In the genomic region with DNA sequence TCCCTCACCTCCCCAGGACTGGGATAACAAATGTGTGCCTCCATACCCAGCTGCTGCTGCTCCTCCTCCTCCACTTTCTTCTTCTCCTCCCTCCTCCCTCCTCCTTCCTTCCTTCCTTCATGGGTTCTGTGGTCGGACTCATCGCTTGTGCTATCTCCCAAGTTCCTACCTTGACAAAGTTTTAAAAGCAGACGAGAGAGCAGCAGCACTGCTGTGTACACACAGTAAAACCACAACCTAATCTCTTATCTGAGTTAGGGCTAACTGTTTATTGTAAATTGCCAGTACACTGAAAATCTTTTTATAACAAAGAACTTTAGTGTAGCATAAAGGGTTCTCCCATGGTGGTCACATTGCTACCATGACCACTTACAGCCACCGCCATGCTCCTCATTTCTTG, we compare ENCODE assay signal across 31 mouse cellular contexts. TPM values are rescaled to one million over a fixed set of nuclear protein-coding genes. Genes with fewer than 3 reads are reported as not detected.
DNase-seq lines count a peak whose midpoint lies in the region; ATAC-seq lines count a peak whose summit lies in the region.
"Had no signal": no experiment of that assay in that cellular context is flagged by ENCODE, and none has a peak within 500 bp of the region (broad histone marks: within the 10 kb centered on the region; RNA-seq: fewer than 3 reads in every experiment).

No protein-coding gene starts in this region.

- H3K4me2 ChIP-seq in liver, embryonic 11.5 days, result peak overlapping the region; percentile 9
- H3K4me2 ChIP-seq in liver, embryonic 16.5 days (ENCODE audit: low read depth, low read length), result peak overlapping the region; percentile 24
- H3K4me2 ChIP-seq in intestine, embryonic 15.5 days (replicated peaks), result no peak overlapping the region
- H3K4me2 ChIP-seq: forebrain, embryonic 13.5 days; heart, embryonic 15.5 days; hindbrain, embryonic 15.5 days; limb, embryonic 15.5 days; midbrain, embryonic 12.5 days; neural tube, embryonic 13.5 days had no signal

- peaks cover 25% of the 10 kb centered on the region for H3K4me1 ChIP-seq in liver, embryonic 11.5 days (replicated peaks; ENCODE audit: control insufficient read depth, insufficient read depth, low read length)
- peaks cover 24% of the 10 kb centered on the region for H3K4me1 ChIP-seq in embryonic facial prominence, embryonic 10.5 days
- H3K4me1 ChIP-seq in liver, embryonic 16.5 days (ENCODE audit: control insufficient read depth, low read depth, low read length), result peaks cover 37% of the 10 kb centered on the region
- 0 out of 2 replicates have a peak, but pooled peaks cover 8% of the 10 kb centered on the region for H3K4me1 ChIP-seq in intestine, embryonic 15.5 days (replicated peaks)
- H3K4me1 ChIP-seq: forebrain, embryonic 13.5 days; limb, embryonic 10.5 days; midbrain, embryonic 12.5 days; neural tube, embryonic 13.5 days had no signal

- no peaks in the 10 kb centered on the region for H3K27me3 ChIP-seq in liver, embryonic 11.5 days (replicated peaks; ENCODE audit: control insufficient read depth, insufficient read depth, low read length)
- H3K27me3 ChIP-seq in embryonic facial prominence, embryonic 10.5 days (replicated peaks; ENCODE audit: low read depth, poor library complexity, severe bottlenecking), result no peaks in the 10 kb centered on the region
- H3K27me3 ChIP-seq in liver, embryonic 16.5 days (ENCODE audit: control insufficient read depth, insufficient read depth, low read depth, low read length), result no peaks in the 10 kb centered on the region
- no peaks in the 10 kb centered on the region for H3K27me3 ChIP-seq in intestine, embryonic 15.5 days (replicated peaks)
- H3K27me3 ChIP-seq: forebrain, embryonic 13.5 days; heart, embryonic 15.5 days; hindbrain, embryonic 15.5 days; limb, embryonic 15.5 days; midbrain, embryonic 12.5 days; neural tube, embryonic 13.5 days had no signal

- DNase-seq in liver, embryonic 11.5 days (ENCODE audit: low spot score), result no peak
- DNase-seq in liver, result no peak
- DNase-seq in CD4-positive helper T cell, adult 2 months (ENCODE audit: low read depth, low spot score), result peak; percentile 19
- DNase-seq in embryonic facial prominence, embryonic 10.5 days (ENCODE audit: low spot score), result no peak
- DNase-seq in heart, postnatal 25 days (ENCODE audit: low spot score), result no peak
- DNase-seq in layer of hippocampus, adult 8-10 months (ENCODE audit: low spot score in 2 of 2), result no peak
- DNase-seq: adrenal gland, postnatal 10 days; cerebellum, adult 9-10 months; cerebellum, postnatal 36 days; gastrocnemius, postnatal 25 days; heart, adult 11 months; heart, postnatal 4 days; kidney, adult 18-20 months; kidney, postnatal 36 days; layer of hippocampus, adult 9-11 months; lung, postnatal 4 days; right cerebral cortex, postnatal 4 days; thymus, adult 18-20 months; thymus, postnatal 4 days had no signal

- no peak overlapping the region for H3K9ac ChIP-seq in liver, embryonic 11.5 days (ENCODE audit: low read depth, low read length)
- no peak overlapping the region; the same call in 1 of the 2 replicates for H3K9ac ChIP-seq in liver, embryonic 16.5 days (ENCODE audit: low read depth, low read length)
- H3K9ac ChIP-seq in intestine, embryonic 15.5 days, result no peak overlapping the region
- H3K9ac ChIP-seq: forebrain, embryonic 13.5 days; heart, embryonic 15.5 days; hindbrain, embryonic 15.5 days; limb, embryonic 15.5 days; midbrain, embryonic 12.5 days; neural tube, embryonic 13.5 days had no signal

- H3K27ac ChIP-seq in liver, embryonic 11.5 days (ENCODE audit: low read depth, low read length), result no peak overlapping the region
- H3K27ac ChIP-seq in embryonic facial prominence, embryonic 10.5 days (replicated peaks), result peak overlapping the region; percentile 36; the same call in 1 of the 2 replicates
- H3K27ac ChIP-seq in liver, embryonic 16.5 days (ENCODE audit: low read length), result peak overlapping the region; percentile 4; the same call in 1 of the 2 replicates
- H3K27ac ChIP-seq in intestine, embryonic 15.5 days, result no peak overlapping the region
- H3K27ac ChIP-seq: forebrain, embryonic 13.5 days; heart, embryonic 10.5 days; heart, embryonic 15.5 days; hindbrain, embryonic 15.5 days; limb, embryonic 10.5 days; limb, embryonic 15.5 days; midbrain, embryonic 12.5 days; neural tube, embryonic 13.5 days; stomach, postnatal 0 days had no signal

- no peaks in the 10 kb centered on the region for H3K36me3 ChIP-seq in liver, embryonic 11.5 days (ENCODE audit: control insufficient read depth, insufficient read depth, low read length)
- peaks cover 15% of the 10 kb centered on the region for H3K36me3 ChIP-seq in embryonic facial prominence, embryonic 10.5 days (replicated peaks)
- H3K36me3 ChIP-seq in liver, embryonic 16.5 days (ENCODE audit: control insufficient read depth, insufficient read depth), result peaks cover 20% of the 10 kb centered on the region
- no peaks in the 10 kb centered on the region for H3K36me3 ChIP-seq in intestine, embryonic 15.5 days
- H3K36me3 ChIP-seq: heart, embryonic 15.5 days had no signal

- peak; percentile 43; the same call in 1 of the 2 replicates for ATAC-seq in liver, embryonic 11.5 days (replicated peaks; ENCODE audit: low FRiP score)
- ATAC-seq in liver, embryonic 16.5 days (ENCODE audit: low read depth), result no peak; the same call in 1 of the 2 replicates
- no peak for ATAC-seq in intestine, embryonic 15.5 days
- ATAC-seq: forebrain, embryonic 13.5 days; inflammation-experienced regulatory T-cells, adult 6 months had no signal

- WGBS in liver, embryonic 11.5 days, result 45% methylated on average over 4 of the region's 4 CpGs
- WGBS in embryonic facial prominence, embryonic 10.5 days, result 93% methylated on average over 4 of the region's 4 CpGs
- WGBS in liver, embryonic 16.5 days (ENCODE audit: insufficient replicate concordance), result 29% methylated on average over 4 of the region's 4 CpGs
- 72% methylated on average over 4 of the region's 4 CpGs for WGBS in intestine, embryonic 15.5 days

- no peak overlapping the region for H3K4me3 ChIP-seq in liver, embryonic 11.5 days (ENCODE audit: low read depth, low read length)
- no peak overlapping the region for H3K4me3 ChIP-seq in embryonic facial prominence, embryonic 10.5 days
- no peak overlapping the region for H3K4me3 ChIP-seq in liver, embryonic 16.5 days (ENCODE audit: low read depth, low read length)
- no peak overlapping the region for H3K4me3 ChIP-seq in intestine, embryonic 15.5 days (replicated peaks)
- H3K4me3 ChIP-seq: forebrain, embryonic 13.5 days; heart, embryonic 10.5 days; heart, embryonic 15.5 days; hindbrain, embryonic 15.5 days; limb, embryonic 10.5 days; limb, embryonic 15.5 days; midbrain, embryonic 12.5 days; neural tube, embryonic 13.5 days had no signal

- no peaks in the 10 kb centered on the region for H3K9me3 ChIP-seq in liver, embryonic 11.5 days (ENCODE audit: control insufficient read depth, low read length)
- no peaks in the 10 kb centered on the region for H3K9me3 ChIP-seq in embryonic facial prominence, embryonic 10.5 days
- H3K9me3 ChIP-seq in liver, embryonic 16.5 days (replicated peaks; ENCODE audit: control insufficient read depth, low read length), result no peaks in the 10 kb centered on the region
- no peaks in the 10 kb centered on the region for H3K9me3 ChIP-seq in intestine, embryonic 15.5 days
- H3K9me3 ChIP-seq: forebrain, embryonic 13.5 days; heart, embryonic 10.5 days; heart, embryonic 15.5 days; hindbrain, embryonic 15.5 days; limb, embryonic 10.5 days; limb, embryonic 15.5 days; midbrain, embryonic 12.5 days; neural tube, embryonic 13.5 days had no signal

- intact Hi-C loops in heart, postnatal 25 days (cut with DNase I), result no loop called here

RNA-seq across cellular contexts. Expression of a gene that starts 31.6 kb away (rescaled TPM):
- polyA plus RNA-seq in liver, embryonic 11.5 days (2014; fragmentation: Nextera tagmentation; extraction: Ambion mirVana), result 38.1 and 43.4 TPM in 2 replicates
- polyA plus RNA-seq in embryonic facial prominence, embryonic 10.5 days (2016; fragmentation: Nextera tagmentation; extraction: Ambion mirVana), result 52.2 and 53.2 TPM in 2 replicates
- 223 TPM in 2 replicates for polyA plus RNA-seq in liver, embryonic 16.5 days (2015; fragmentation: Nextera tagmentation; extraction: Ambion mirVana)
- 100 to 1,000 TPM in 1 of 2 experiments, 10 to 100 TPM in 1; 63.5 to 103 TPM for total RNA-seq in heart, postnatal 25 days (2021)
- 10 to 100 TPM; 63.6 to 68.3 (median 66.9) TPM for total RNA-seq in layer of hippocampus, adult 8-10 months (2022)
- 40.4 and 49.7 TPM in 2 replicates for polyA plus RNA-seq in intestine, embryonic 15.5 days (2015; fragmentation: Nextera tagmentation; extraction: Ambion mirVana)

Comparison
In these comparisons a context has a peak if more than half of its experiments do, and no peak if none do; other contexts are left out.
1. H3K27ac ChIP-seq: peak in embryonic facial prominence, embryonic 10.5 days (single experiment) and liver, embryonic 16.5 days (single experiment); none in liver, embryonic 11.5 days (single experiment) and intestine, embryonic 15.5 days (single experiment).